Mouse (Mus musculus): ENCODE measurements around the gene Nod1.

Nod1 gene

DNA sequence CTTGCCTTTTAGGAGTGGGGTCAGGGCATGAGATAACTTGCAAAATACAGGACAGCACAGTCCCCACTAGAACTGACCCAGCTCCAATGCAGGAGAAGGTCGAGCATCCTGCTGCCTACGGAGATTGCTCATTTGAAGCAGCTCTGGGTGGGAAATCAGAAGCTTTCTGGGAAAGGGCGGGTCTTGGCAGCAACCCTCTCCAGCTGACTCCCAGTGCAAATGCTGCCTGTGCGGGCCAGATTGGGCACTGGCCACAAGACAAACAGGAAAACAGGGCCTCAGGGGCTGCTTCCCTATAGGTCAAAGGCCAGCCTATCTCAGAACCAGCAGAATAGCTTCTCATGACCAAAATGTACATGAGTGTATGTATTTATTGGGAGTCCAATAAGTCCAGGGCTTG is 32.8 kb downstream of the Nod1 start:
- no peak for DNase-seq (ENCODE audit: low spot score in 2 of 2)

GRCm38 (mm10) chr6:54936496-54936895 is 35.9 kb downstream of the Nod1 start:
- peak in 1 of 2 experiments; percentile 47 for DNase-seq (ENCODE audit: low spot score in 2 of 2)

DNA sequence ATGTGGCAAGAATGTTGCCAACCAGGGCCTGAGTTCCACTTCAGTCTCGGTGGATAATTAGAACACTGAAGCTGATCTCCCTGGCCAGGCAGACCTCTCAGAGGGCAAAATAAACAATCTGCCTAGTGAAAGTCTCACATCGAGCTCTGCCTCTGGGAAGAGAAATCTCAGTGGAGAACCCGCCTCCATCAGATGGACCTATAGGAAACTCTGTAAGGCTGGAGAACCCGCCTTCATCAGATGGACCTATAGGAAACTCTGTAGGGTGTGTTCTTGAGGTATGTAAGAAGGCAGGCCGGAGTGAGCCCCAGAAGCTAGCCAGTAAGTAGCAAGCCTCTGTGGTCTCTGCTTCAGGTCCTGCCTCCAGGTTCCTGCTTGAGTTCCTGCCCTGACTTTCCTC is 37.5 kb downstream of the Nod1 start:
- no peak for DNase-seq (ENCODE audit: low spot score in 2 of 2)

DNA sequence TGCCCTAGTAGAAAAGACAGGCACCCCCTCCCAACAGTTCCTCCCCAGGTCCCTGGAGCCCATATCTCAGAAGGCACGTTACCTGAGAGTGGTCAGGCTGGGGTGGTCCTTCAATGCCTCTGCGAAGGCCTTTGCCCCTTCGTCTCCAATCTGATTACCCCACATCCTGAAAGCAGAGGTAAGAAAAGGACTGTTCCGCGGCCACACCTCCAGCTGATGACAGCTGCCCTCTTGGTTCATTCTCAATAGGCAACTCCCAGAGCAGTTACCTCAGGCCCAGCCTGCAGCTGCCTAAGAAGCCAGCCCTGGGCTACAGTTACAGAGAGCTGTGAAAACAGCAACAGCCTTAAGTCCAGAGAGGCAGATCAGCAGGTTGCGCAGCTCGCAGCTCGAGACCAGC is 38.1 kb downstream of the Nod1 start:
- no peak for DNase-seq (ENCODE audit: low spot score in 2 of 2)

DNA sequence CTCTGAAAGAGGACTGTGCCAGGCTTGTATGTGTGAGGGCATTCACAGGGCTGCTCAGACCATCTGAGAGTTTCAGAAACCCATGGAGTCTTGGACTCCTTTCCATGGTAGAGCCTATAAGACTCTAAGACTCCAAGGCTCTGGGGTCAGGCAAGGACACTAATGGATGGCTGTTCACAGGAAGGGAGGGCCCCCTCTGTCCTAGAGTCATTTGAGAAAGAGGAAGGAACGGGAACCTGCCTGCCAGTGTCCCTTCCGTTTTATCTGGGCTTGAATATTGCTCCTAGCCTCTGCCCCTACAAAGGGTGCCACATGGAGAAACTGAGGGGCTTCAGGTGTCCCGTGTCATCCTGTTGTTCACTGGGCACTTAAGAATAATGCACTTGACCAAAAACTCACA is 38.5 kb downstream of the Nod1 start:
- no peak for DNase-seq (ENCODE audit: low spot score in 2 of 2)

DNA sequence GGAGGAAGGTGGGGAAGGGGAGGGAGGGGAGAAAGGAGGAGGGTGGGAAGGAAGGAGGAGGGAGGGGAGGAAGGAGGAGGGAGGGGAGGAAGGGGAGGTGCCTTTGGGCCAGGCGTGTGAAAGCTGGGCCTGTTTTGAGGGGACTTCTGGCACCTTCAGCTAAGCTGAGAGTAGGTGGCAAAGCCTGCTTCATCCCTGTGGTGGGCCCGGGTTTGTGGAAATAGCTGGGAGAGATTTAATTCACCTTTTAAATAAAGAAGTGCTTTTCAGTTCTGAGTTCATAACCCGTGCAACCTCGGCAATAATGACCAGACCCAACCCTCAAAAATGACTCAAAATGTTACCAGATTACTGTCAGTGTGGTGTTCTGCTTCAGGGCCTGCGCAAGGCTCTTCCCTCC is 39.2 kb downstream of the Nod1 start:
- no peak for DNase-seq (ENCODE audit: low spot score in 2 of 2)

GRCm38 (mm10) chr6:54932526-54932925 is 39.9 kb downstream of the Nod1 start:
- no peak for DNase-seq (ENCODE audit: low spot score in 2 of 2)

DNA sequence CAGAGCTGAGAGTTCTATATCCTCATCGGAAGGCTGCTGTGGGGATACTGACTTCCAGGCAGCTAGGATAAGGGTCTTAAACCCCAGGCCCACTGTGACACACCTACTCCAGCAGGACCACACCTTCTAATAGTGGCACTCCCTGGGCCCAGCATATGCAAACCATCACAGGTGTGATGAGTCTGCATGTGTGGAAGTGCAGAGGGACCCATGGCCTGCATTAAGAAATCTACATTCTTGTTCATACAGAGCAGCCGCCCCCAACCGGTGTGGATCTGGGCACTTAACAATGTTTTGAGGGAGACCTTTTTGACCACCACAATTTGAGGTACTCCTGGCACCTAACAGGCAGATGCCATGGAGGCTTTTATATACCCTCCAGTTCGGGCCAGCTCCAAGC is 40.8 kb downstream of the Nod1 start:
- DNase-seq (ENCODE audit: low spot score in 2 of 2) = no peak

DNA sequence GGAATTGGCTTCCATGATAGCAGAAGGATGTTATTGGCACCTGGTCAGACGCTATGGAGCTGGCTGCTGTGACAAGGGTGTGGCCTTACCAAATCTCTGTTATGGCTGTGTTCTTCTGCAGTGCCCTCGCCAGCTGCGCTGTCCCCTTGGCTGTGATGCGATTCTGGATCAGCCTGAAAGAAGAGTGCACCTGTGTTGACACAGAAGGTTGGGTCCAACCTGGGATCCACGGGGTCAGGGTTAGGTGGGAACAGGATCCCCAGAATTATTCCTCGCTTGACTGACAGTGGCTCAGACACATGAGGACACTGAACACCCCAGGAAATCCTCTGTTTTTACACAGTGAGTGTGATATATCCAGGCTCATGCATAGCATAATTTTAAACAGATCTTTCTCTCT is 44.5 kb downstream of the Nod1 start:
- DNase-seq (ENCODE audit: low spot score in 2 of 2) = no peak

DNA sequence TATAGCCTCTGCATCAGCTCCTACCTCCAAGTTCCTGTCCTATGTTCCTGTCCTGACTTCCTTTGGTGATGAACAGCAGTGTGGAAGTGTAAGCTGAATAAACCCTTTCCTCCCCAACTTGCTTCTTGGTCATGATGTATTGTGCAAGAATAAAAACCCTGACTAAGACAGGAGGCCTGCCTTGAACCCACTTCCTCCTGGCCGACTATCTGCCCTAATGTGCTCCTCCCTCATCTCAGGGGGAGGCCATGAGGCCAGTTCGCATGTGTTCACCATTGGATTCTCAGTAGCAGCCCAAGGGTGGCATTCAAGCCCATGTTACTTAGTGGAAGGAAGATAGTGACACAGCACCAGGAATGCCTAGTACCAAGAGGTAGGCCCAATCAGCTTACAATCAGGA is 45.5 kb downstream of the Nod1 start:
- DNase-seq (ENCODE audit: low spot score in 2 of 2) = no peak

DNA sequence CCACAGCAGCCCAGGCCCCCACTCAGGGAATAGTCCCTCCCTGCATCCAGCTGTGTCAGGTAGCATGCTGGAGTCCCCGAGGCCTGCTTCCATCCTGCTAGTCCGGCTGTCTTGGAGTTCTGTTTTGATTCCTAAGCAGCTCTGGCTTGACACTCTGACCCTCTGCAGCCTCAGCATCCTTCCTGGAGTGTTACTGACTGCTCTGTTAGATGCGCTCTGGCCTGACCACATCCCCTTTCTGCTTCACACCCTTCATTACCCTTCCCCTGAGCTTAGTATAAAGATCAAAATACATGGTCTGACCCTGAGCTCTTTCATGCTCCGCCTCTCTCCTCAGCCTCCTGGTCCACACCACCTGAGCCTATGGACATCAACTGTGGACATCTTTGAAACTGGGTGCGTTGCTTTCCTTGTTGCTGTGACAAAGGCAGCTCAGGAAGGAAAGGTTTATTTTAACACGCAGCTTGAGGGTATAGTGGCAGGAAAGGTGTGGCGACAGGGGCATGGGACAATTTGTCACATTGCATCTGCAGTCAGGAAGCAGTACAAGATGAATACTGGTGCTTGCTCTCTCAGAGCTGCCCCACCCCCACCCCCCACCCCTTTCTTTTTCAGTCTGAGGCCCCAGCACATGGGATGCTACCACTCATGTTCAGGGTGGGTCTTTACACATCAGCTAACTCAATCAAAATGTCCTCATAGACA is 46.5 kb downstream of the Nod1 start:
- DNase-seq (ENCODE audit: low spot score in 2 of 2) = peak; percentile 59 to 77

GRCm38 (mm10) chr6:54924538-54924937 is 47.9 kb downstream of the Nod1 start:
- DNase-seq (ENCODE audit: low spot score in 2 of 2) = no peak

- no peak for DNase-seq (ENCODE audit: low spot score in 2 of 2)
These were observed 53.9 kb downstream of the Nod1 start for GRCm38 (mm10) chr6:54918521-54918920.

DNA sequence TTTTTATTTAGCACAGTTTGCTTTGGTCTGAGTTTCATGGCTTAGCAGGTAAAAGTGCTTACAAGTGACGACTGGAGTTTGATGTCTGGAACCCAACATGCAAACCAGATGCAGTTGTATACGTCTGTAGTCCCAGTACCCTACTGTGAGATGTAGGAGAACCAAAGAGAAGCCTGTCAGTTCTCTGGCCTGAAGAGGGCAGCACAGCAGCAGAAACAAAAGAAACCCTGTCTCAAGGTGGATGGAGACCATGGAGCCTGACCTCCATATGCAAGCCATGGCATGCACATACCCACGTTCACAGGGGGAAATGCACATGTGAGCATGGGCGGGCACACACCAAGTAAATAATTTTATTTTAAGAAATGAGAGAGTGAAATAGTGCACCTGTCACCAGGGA is 54.9 kb downstream of the Nod1 start:
- DNase-seq (ENCODE audit: low spot score in 2 of 2) = peak; percentile 62 to 66

- no peak for DNase-seq (ENCODE audit: low spot score in 2 of 2)
These were observed 55.5 kb downstream of the Nod1 start for GRCm38 (mm10) chr6:54916941-54917340.

DNA sequence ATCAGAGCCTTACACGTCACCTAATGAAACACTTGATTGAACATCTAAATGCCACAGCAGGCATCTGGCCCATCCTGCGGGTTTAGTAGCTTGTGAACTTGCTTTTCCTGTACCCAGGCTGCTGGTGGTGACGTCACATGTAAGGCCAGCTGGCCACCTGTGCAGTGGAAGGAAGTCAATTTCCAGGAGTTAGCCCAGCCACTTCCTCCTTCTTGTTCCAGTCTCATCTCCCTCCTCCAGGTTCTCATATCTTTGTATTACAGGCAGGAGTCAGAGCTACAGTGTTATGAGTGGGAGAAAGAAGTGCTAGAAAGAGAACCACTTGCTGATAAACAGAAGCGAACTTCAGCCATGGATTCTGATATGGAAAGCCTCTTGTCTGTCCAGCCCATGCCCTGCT is 56.2 kb downstream of the Nod1 start:
- no peak for DNase-seq (ENCODE audit: low spot score in 2 of 2)

DNA sequence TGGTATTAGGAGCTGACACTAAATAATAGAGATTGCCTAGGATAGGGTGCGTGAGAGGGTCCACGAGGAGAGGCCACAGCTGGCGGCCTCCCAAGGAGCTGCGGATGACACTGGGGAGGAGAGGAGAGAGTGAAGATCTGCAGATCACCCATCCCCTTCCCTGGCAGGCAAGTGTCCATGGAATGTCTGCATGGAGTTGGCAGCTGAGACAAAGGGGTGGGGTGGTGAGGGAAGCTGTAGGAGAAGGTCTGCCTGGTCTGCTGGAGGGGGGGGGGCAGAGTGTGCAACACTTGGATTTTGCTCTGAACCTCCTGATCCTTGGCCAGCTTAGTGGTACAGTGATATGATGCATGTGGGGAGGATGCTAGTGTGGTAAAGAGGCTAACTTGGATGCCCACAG is 57.4 kb downstream of the Nod1 start:
- no peak for DNase-seq (ENCODE audit: low spot score in 2 of 2)

DNA sequence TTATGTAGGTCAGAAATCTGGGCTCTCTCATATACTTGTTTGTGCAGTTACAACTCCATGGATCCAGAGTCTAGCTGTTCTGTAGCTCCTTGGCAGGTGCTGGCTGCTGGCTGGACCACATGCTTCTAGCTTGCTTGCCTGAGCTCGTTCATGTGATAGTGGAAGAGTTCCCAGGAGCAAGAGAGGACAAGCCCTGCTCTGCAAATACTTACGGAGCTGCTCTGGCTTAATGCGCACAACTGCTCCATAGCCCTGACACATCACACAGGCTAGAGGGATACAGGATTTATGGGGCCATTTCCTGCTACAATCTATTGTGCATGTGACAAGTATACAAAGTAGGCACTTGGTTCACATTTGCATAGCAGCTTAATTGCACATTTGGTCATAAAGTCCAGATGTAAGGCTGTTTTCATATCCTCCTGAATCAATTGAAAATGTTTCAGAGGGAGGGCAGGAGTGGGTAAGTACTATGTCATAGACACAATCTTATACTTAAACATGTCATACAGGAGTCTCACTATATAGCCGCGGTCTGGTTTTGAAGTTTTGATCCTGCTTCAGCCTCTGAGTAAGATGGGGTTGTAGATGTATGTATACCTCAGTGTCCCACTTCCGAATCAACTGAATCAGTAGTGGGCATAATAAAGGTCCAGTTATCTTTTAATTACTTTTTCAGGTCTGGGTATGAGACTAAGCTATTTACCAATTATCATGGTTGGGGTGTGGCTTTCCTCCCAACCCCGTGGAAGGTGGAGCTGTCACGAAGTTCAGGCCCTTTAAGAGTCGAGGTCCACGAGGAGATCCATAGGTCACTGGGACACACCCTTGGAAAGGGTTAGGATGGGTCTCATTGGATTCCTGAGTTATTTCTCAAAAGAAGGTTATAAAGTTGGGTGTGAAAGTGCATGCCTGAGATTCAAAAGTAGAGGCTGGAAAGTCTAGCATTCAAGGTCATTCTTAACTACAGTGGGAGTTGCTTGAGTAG is 66.1 kb downstream of the Nod1 start:
- no peak for DNase-seq (ENCODE audit: low spot score in 2 of 2)

DNA sequence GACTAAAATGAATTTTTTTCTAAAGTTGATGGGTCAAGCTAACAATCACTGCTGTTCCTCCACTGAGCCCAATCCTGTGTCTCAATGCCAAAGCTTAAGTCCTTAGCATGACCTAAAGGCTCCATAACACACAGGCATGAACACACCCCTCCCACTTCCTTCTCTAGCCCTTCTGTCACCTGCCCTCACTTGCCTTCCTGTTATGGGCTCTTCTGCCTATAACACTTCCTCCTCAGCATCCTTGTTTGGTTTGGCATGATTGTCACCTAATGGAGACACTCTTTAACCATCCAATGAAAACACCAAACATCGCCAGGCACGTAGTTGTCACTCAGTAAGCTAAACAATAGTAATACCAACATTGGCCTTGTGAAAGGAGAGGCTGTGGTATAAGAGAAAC is 69.9 kb downstream of the Nod1 start:
- DNase-seq (ENCODE audit: low spot score in 2 of 2) = no peak

DNA sequence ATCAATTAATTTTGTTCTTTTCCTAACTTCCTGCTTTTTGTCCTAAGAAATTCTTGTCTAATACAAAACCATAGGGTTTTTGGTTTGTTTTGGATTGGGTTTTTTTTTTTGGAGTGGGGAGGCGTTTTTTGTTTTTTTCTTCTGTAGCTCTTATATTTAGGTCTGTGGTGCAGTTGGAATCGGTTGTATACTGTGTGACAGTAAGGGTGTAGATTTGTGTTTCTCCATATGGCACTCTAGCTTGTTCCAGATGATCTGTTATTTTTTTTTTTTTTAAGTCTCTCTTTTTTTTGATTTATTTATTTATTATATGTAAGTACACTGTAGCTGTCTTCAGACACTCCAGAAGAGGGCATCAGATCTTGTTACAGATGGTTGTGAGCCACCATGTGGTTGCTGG is 72.2 kb downstream of the Nod1 start:
- no peak for DNase-seq (ENCODE audit: low spot score in 2 of 2)

GRCm38 (mm10) chr6:54891384-54891783 is 81.0 kb downstream of the Nod1 start:
- DNase-seq (ENCODE audit: low spot score in 2 of 2) = no peak

- no peak for DNase-seq (ENCODE audit: low spot score in 2 of 2)
These were observed 82.2 kb downstream of the Nod1 start for GRCm38 (mm10) chr6:54890221-54890620.

- DNase-seq (ENCODE audit: low spot score in 2 of 2) = no peak
These were observed 86.2 kb downstream of the Nod1 start for GRCm38 (mm10) chr6:54886195-54886594.
